Mouse (Mus musculus) brown adipose tissue, adult 24 weeks (tissue): ENCODE results near the gene Zfp57. TPM values are rescaled to one million over a fixed set of nuclear protein-coding genes. Genes with fewer than 3 reads are reported as not detected.
"Not testable (repeated sequence)": the region's sequence is repeated elsewhere in the genome, so short reads cannot be mapped to it uniquely, and the experiment has no call there.

Experiments used
- H3K27ac ChIP-seq: fragments of 200-500 bp; replicated peaks from 2 replicates; pipeline ENCODE4 v1.5.1; 2012; ENCODE audit warnings: low read depth, mild to moderate bottlenecking, low read length
- H3K4me1 ChIP-seq: fragments of 200-500 bp; 2 replicates; pipeline ENCODE4 v1.6.1; 2012; ENCODE audit warnings: low read length, mixed read lengths; ENCODE audit not compliant: control insufficient read depth, insufficient read depth, insufficient read length
- H3K4me3 ChIP-seq: fragments of 200-500 bp; 2 replicates; pipeline ENCODE4 v1.5.1; 2012; ENCODE audit warnings: low read depth, mild to moderate bottlenecking, low read length, moderate library complexity; ENCODE audit not compliant: insufficient read depth
- polyA plus RNA-seq: library from polyadenylated mRNA; stranded (reverse); fragments of >200 nt; gene quantifications from 2 replicates; pipeline ENCODE4 v1.2.4, GENCODE M21; 2012; ENCODE audit not compliant: missing spikeins, insufficient read depth, insufficient read length

Gene Zfp57
- polyA plus RNA-seq, 1 experiment = not detected

DNA sequence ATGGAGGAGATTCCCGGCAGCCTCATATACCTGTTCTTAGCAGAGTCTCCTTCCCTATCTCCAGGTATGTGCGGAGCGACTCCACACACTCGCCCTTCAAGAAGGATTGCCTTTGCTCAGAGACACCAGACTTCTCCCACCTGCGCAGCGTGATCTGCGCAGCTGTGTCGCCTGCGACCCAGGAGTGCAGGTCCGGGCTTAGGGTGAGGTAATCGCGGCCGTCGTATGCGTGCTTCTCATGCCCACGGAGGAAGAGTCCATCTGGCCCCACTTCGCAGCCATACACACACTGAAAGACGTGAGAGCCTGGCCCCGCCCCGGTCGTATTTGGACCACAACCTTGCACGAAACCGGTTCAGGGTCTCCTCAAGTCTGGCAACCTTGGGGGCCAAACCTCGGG is 12.5 kb upstream of the Zfp57 start:
- H3K4me3 ChIP-seq = no peak overlapping the region
- no peak overlapping the region for H3K27ac ChIP-seq

DNA sequence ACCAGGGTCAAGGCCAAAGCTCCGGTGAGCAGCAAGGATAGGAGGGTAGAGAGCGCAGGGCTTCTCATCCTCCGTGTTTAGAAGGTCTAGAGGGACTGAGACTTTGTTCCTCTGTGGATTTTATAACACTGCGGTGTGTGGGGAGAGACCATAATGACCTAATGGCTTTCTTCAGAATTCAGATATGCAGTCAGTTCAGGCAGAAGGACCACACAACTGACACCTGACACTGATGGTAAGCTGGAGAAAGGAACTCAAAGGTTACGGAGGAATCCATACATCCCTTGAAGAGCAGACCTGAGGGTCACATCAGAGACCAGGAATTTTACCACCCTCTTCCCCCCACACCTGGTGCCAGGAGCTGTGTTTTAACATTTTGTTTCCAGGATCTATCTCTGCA is 11.5 kb upstream of the Zfp57 start, which contains the start of gene H2-M5:
Gene H2-M5, minus strand, starts transcription at position 101 of the 400 bp plus-strand sequence.
- Histone ChIP-seq H3K4me3 (no peak within 1 kb of the TSS), H3K4me1 (no peaks in the 10 kb centered on the region), H3K27ac (no peak within 1 kb of the TSS)

More for the DNA sequence above, 12.5 kb upstream of the Zfp57 start:
- no peaks in the 10 kb centered on the region for H3K4me1 ChIP-seq

DNA sequence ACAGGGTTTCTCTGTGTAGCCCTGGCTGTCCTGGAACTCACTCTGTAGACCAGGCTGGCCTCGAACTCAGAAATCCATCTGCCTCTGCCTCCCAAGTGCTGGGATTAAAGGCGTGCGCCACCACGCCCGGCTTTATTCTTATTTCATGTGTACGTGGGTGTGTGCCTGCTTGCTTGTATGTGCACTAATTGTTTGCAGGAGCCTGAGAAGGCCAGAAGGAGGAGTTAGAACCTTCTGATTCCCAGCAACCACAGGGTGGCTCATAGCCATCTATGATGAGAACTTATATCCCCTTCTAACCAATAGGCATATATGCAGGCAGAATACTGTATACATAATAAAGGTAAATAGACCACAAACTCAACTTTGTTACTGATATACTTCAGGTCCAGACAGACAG is 10.3 kb upstream of the Zfp57 start:
- H3K4me1 ChIP-seq, H3K27ac ChIP-seq, H3K4me3 ChIP-seq: not testable (repeated sequence)

DNA sequence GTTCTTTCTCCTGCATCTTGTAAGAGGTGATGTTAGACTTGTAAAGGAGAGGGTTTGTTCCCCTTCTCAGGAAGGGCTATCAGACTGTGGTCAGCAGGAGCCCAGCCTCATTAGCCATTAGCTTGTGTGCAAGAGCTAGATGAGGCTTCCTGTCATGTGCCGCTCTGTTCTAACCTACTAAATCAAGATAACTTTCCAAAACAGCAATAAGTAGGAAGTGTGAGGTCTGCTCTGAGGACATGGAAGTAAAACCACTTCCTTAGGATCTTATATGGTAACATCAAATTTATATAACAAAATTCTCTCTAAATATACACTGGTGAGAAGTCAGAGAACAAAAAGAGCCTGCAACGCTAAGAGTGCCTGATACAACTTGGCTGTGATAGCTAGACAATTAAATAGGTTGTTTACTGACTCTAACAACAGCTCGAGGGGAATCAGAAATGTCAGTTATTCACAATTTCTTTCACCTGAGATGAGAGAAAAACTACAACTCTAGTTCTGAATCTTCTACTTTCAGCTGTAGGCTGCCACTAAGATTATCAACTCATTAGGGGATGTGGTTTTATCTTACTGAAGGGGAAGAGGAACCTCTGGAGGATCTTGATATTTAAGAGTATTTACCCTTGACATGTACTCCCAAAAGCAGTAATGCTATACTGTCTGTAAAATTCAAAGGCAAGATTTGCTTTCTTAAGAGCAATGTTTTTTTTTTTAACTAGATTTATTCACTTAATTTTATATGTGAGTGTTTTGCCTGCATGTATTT is 8.4 kb upstream of the Zfp57 start:
- Histone ChIP-seq H3K4me3 (no peak overlapping the region), H3K27ac (no peak overlapping the region), H3K4me1 (no peaks in the 10 kb centered on the region)

DNA sequence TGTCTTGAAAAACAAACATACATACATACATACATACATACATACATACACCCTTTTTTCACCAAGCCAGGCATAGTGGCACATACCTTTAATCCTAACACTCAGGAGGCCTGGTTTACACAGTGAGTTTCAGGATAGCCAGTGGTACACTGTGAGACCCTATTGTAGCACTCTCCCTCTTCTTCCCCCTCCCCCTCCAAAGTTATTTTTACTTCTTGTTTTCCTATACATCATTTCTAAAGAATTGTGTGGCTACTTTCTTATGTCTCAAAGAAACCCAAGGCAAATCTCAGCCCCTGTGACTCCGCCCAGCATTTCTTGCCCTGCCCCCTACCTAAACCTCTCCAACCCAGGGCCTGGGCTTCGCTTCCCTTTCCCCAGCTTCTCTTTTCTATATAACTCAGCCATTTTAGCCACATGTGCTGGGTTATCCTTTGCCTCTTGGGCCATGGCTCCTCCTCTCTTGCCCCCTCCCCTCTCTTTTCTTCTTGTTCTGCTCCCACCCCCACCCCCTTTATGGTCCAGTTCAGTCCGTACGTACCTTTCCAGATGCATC is 7.1 kb upstream of the Zfp57 start:
- Histone ChIP-seq H3K4me1 (no peaks in the 10 kb centered on the region), H3K4me3 (no peak overlapping the region), H3K27ac (no peak overlapping the region)

DNA sequence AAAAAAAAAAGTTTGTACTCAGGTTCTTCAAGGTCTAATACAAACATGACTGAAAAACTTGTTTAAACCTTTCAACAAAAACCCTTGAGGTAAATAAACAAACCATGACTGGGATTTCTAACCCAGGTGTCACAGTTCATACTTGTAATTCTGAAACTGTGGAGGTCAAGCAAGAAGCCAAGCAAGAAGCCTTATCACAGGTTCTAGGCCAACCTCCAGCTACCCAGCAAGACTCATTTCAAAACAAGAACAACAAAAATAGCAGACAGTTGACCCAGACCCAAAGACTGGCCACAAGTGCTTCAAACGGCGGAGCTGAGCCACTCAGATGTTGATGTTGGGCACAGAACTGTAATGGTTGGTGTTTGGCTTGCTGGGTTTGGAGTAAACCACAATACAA is 6.4 kb upstream of the Zfp57 start:
- Histone ChIP-seq H3K4me3 (no peak overlapping the region), H3K4me1 (no peaks in the 10 kb centered on the region), H3K27ac (no peak overlapping the region)

DNA sequence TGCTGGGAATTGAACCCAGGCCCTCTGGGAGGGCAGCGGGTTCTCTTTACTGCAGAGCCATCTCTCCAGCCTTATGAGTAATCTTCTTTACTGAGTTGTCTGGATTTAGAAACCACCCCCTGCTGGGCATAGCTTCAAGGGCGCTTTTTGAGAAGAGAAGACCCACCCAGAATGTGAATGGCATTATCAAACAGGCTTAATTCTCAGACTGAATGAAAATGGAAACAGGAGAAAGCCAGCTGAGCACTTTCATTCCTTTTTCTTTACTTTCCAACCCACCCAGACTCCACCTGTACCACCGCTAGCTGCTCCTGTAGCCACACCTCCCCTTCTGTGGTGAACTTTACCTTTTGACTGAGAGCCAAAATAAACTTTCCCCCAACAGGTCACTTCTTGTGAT is 5.5 kb upstream of the Zfp57 start:
- H3K27ac ChIP-seq = no peak overlapping the region
- no peak overlapping the region for H3K4me3 ChIP-seq
- H3K4me1 ChIP-seq = no peaks in the 10 kb centered on the region

GRCm38 (mm10) chr17:36997033-36997735 is 3.8 kb upstream of the Zfp57 start:
- Histone ChIP-seq H3K27ac (no peak overlapping the region), H3K4me3 (no peak overlapping the region), H3K4me1 (no peaks in the 10 kb centered on the region)

DNA sequence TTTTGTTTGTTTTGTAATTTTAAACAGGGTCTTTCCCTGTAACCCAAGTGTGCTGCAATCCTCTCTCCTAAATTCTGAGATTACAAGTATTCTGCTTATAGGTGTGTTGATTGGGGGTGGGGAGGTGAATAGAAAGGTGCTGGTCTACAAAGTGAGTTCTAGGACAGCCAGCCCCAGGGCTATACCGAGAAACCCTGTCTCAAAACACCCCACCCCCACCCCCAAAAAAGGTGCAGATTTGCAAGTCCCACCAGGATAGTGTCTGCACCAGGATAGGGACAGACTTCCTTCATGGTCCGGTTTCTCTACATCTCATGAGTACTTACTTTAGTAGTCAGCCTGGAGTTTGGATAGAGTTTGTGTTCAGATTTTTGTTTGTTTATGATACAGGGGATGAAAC is 2.5 kb upstream of the Zfp57 start:
- Histone ChIP-seq H3K4me1 (0 out of 2 replicates have a peak, but pooled peaks cover 2% of the 10 kb centered on the region), H3K4me3 (no peak overlapping the region), H3K27ac (no peak overlapping the region)

- peak overlapping the region; percentile 28; the same call in 1 of the 2 replicates for H3K27ac ChIP-seq
- 0 out of 2 replicates have a peak, but pooled peaks cover 2% of the 10 kb centered on the region for H3K4me1 ChIP-seq
- H3K4me3 ChIP-seq = peak overlapping the region; percentile 68
Measured at GRCm38 (mm10) chr17:37002364-37003330, 1.7 kb downstream of the Zfp57 start.

DNA sequence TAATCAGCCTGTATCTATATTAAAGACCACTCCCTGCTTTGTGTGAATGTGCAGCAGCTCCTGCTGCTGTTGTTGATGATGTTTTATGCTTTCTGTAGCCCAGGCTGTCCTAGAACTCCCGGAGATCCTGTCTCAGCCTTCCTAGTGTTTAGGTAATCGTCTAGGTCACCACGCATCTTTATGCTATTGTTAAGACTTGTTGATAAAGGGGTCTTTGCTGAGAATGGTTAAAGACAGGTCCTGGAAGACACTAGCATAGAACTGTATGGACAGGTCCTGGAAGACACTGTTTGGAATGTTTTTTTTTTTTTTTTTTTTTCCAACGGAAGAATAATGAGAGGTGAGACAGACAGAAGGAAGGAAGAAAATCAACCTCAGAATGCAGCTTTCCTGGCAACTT is 2.4 kb downstream of the Zfp57 start:
- H3K4me3 ChIP-seq = peak overlapping the region; percentile 68
- no peak overlapping the region for H3K27ac ChIP-seq
- 0 out of 2 replicates have a peak, but pooled peaks cover 2% of the 10 kb centered on the region for H3K4me1 ChIP-seq

DNA sequence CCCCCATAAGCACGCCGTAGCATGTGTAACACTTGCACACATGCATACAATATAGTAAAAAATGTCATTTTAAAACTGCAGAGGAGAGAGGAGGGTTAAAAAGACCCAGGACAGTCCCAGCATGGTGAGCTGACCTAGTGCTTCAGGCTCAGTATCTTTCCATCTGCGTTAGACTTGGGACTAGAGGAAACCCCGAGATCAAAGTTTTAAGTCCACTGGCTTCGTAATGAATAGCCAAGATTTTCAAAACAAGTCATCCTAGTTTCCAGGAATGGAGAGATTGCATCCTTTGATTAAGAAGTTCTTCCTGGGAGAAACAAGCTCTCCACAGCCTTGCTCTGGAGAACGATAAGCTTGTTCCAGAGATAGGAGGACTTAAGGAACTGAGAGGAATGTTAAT is 7.2 kb downstream of the Zfp57 start:
- Histone ChIP-seq H3K4me1 (no peaks in the 10 kb centered on the region), H3K27ac (no peak overlapping the region), H3K4me3 (no peak overlapping the region)

GRCm38 (mm10) chr17:37009460-37010042 is 8.6 kb downstream of the Zfp57 start:
- no peaks in the 10 kb centered on the region for H3K4me1 ChIP-seq
- H3K4me3 ChIP-seq = no peak overlapping the region
- no peak overlapping the region for H3K27ac ChIP-seq

GRCm38 (mm10) chr17:37011719-37012118 is 10.8 kb downstream of the Zfp57 start:
- no peak overlapping the region for H3K27ac ChIP-seq
- H3K4me3 ChIP-seq = no peak overlapping the region
- no peaks in the 10 kb centered on the region for H3K4me1 ChIP-seq
